8 mouse cellular contexts compared by ENCODE assay signal in the genomic region with DNA sequence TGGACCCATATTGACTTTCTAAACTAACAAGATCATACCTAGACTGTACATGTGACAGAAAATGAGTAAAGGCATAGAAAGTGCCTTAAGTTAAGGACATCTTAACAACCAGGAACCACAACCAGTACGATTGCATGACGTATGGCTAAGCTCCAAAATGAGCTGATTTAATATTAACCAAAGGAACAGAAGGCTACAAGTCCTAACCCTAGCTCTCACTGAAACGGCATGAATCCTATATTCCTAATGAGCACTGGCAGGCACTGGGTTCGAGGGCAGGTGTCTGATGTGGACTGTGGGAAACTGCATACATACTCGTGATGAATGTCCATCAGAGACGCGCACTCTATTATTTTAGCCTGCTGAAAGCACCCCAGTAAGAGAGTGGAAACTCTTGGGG. TPM values are rescaled to one million over a fixed set of nuclear protein-coding genes. Genes with fewer than 3 reads are reported as not detected.
DNase-seq lines count a peak whose midpoint lies in the region; ATAC-seq lines count a peak whose summit lies in the region.

No protein-coding gene starts in this region.

- peak overlapping the region; percentile 94 for H3K9ac ChIP-seq in intestine, embryonic 14.5 days (ENCODE audit: low read length)
- peak overlapping the region; percentile 97 for H3K9ac ChIP-seq in midbrain, embryonic 14.5 days (replicated peaks; ENCODE audit: low read length)

- DNase-seq in kidney, adult 11 months, result peak; percentile 29
- DNase-seq in kidney, postnatal 4 days, result no peak
- no peak for DNase-seq in intestine, embryonic 14.5 days (ENCODE audit: low spot score)
- no peak for DNase-seq in midbrain, embryonic 14.5 days
- DNase-seq in adrenal gland, postnatal 36 days, result no peak
- DNase-seq in thymus, postnatal 14 days, result no peak
- DNase-seq in frontal cortex, postnatal 36 days (ENCODE audit: low spot score in 2 of 2), result no peak

- H3K27me3 ChIP-seq in intestine, embryonic 14.5 days (replicated peaks; ENCODE audit: control insufficient read depth, insufficient read depth, low read length), result no peaks in the 10 kb centered on the region
- no peaks in the 10 kb centered on the region for H3K27me3 ChIP-seq in midbrain, embryonic 14.5 days (ENCODE audit: control insufficient read depth, insufficient read depth, low read length)

- H3K4me3 ChIP-seq in brown adipose tissue, adult 24 weeks (ENCODE audit: insufficient read depth, low read depth, low read length), result peak overlapping the region; percentile 79
- H3K4me3 ChIP-seq in intestine, embryonic 14.5 days (ENCODE audit: low read depth, low read length), result peak overlapping the region; percentile 88
- H3K4me3 ChIP-seq in midbrain, embryonic 14.5 days (replicated peaks; ENCODE audit: low read depth, low read length), result peak overlapping the region; percentile 87

- H3K4me1 ChIP-seq in brown adipose tissue, adult 24 weeks (ENCODE audit: control insufficient read depth, insufficient read depth, insufficient read length, low read length), result peaks cover 6% of the 10 kb centered on the region; the same call in 1 of the 2 replicates
- H3K4me1 ChIP-seq in intestine, embryonic 14.5 days (replicated peaks; ENCODE audit: control insufficient read depth, insufficient read depth, low read length), result peaks cover 26% of the 10 kb centered on the region
- H3K4me1 ChIP-seq in midbrain, embryonic 14.5 days (ENCODE audit: control insufficient read depth, insufficient read depth, low read length), result peaks cover 20% of the 10 kb centered on the region

- no peak for ATAC-seq in intestine, embryonic 14.5 days (replicated peaks; ENCODE audit: low FRiP score, low TSS enrichment, low read depth)
- no peak for ATAC-seq in midbrain, embryonic 14.5 days (ENCODE audit: low FRiP score, low TSS enrichment)

- WGBS in intestine, embryonic 14.5 days, result 35% methylated on average over 7 of the region's 7 CpGs
- 32% methylated on average over 7 of the region's 7 CpGs for WGBS in midbrain, embryonic 14.5 days

- no peak overlapping the region for H3K27ac ChIP-seq in brown adipose tissue, adult 24 weeks (replicated peaks; ENCODE audit: low read depth, low read length)
- H3K27ac ChIP-seq in intestine, embryonic 14.5 days (ENCODE audit: low read depth), result no peak overlapping the region
- no peak overlapping the region for H3K27ac ChIP-seq in midbrain, embryonic 14.5 days (replicated peaks; ENCODE audit: low read depth, low read length)

- H3K9me3 ChIP-seq in intestine, embryonic 14.5 days (ENCODE audit: control insufficient read depth, low read length), result no peaks in the 10 kb centered on the region
- H3K9me3 ChIP-seq in midbrain, embryonic 14.5 days (ENCODE audit: control insufficient read depth, low read length), result no peaks in the 10 kb centered on the region

- no peaks in the 10 kb centered on the region; the same call in 1 of the 2 replicates for H3K36me3 ChIP-seq in intestine, embryonic 14.5 days (ENCODE audit: control insufficient read depth, insufficient read depth, low read length)
- no peaks in the 10 kb centered on the region for H3K36me3 ChIP-seq in midbrain, embryonic 14.5 days (ENCODE audit: control insufficient read depth, insufficient read depth, low read length)

- H3K4me2 ChIP-seq in intestine, embryonic 14.5 days (ENCODE audit: low read length), result peak overlapping the region; percentile 96
- H3K4me2 ChIP-seq in midbrain, embryonic 14.5 days (ENCODE audit: low read length), result peak overlapping the region; percentile 79

RNA-seq across cellular contexts. Expression of a gene that starts 5.9 kb away (rescaled TPM):
- polyA plus RNA-seq in brown adipose tissue, adult 24 weeks (2012; ENCODE audit: insufficient read depth, insufficient read length, missing spikeins), result 32.5 and 83.9 TPM in 2 replicates
- polyA plus RNA-seq in intestine, embryonic 14.5 days (2014; fragmentation: Nextera tagmentation; extraction: Ambion mirVana), result 79.1 and 86.6 TPM in 2 replicates
- 105 and 107 TPM in 2 replicates for polyA plus RNA-seq in midbrain, embryonic 14.5 days (2014; fragmentation: Nextera tagmentation; extraction: Ambion mirVana)
- total RNA-seq in adrenal gland, postnatal 36 days (2021), result 10 to 100 TPM; 74.5 to 78.0 TPM
